Mouse (Mus musculus): Measurements from ENCODE around the gene Ly75. TPM values are rescaled to one million over a fixed set of nuclear protein-coding genes. Genes with fewer than 3 reads are reported as not detected.

Gene Ly75
- polyA plus RNA-seq (2012; rRNA removed) = 0.41 and 0.72 TPM in 2 replicates

- H3K4me3 ChIP-seq (ENCODE audit: insufficient read depth, low read depth, low read length) = peak within 1 kb of the TSS; percentile 51
- H3K27ac ChIP-seq (ENCODE audit: insufficient read depth, low read depth, low read length) = no peak within 1 kb of the TSS
- TF ChIP-seq CTCF (conservative IDR thresholded peaks at IDR 0.05; ENCODE audit: insufficient read depth, insufficient read length, low read depth, low read length) (no peak), POLR2A (IDR thresholded peaks at IDR 0.05; ENCODE audit: low read depth, low read length) (no peak)
- H3K4me1 ChIP-seq (ENCODE audit: control insufficient read depth, insufficient read depth, low read length) = peaks cover 5% of the 10 kb centered on the region; the same call in 1 of the 2 replicates
- peak; percentile 90 for DNase-seq
- H3K27me3 ChIP-seq (replicated peaks; ENCODE audit: control insufficient read depth, insufficient read depth, low read length) = no peaks in the 10 kb centered on the region
- 3% methylated on average over 46 of the region's 46 CpGs for WGBS
- no peaks in the 10 kb centered on the region for H3K36me3 ChIP-seq (ENCODE audit: control insufficient read depth, insufficient read depth, low read length)
Measured at GRCm38 (mm10) chr2:60382858-60383669, at the start of gene Ly75. Gene Ly75, minus strand, starts transcription at chr2:60383303.

GRCm38 (mm10) chr2:60430315-60431021 is 47.4 kb upstream of the Ly75 start:
- H3K4me3 ChIP-seq (ENCODE audit: insufficient read depth, low read depth, low read length) = no peak overlapping the region
- no peaks in the 10 kb centered on the region for H3K36me3 ChIP-seq (ENCODE audit: control insufficient read depth, insufficient read depth, low read length)
- no peak for TF ChIP-seq CTCF (conservative IDR thresholded peaks at IDR 0.05; ENCODE audit: insufficient read depth, insufficient read length, low read depth, low read length)
- no peak for TF ChIP-seq POLR2A (IDR thresholded peaks at IDR 0.05; ENCODE audit: low read depth, low read length)
- no peaks in the 10 kb centered on the region for H3K27me3 ChIP-seq (replicated peaks; ENCODE audit: control insufficient read depth, insufficient read depth, low read length)
- DNase-seq = no peak
- 80% methylated on average over 8 of the region's 8 CpGs for WGBS
- H3K27ac ChIP-seq (ENCODE audit: insufficient read depth, low read depth, low read length) = no peak overlapping the region
- no peaks in the 10 kb centered on the region for H3K4me1 ChIP-seq (ENCODE audit: control insufficient read depth, insufficient read depth, low read length)

GRCm38 (mm10) chr2:60418075-60418474 is 35.0 kb upstream of the Ly75 start:
- H3K36me3 ChIP-seq (ENCODE audit: control insufficient read depth, insufficient read depth, low read length) = no peaks in the 10 kb centered on the region
- peak; percentile 83 for DNase-seq
- H3K4me3 ChIP-seq (ENCODE audit: insufficient read depth, low read depth, low read length) = no peak overlapping the region
- H3K27me3 ChIP-seq (replicated peaks; ENCODE audit: control insufficient read depth, insufficient read depth, low read length) = no peaks in the 10 kb centered on the region
- 9% methylated on average over 6 of the region's 6 CpGs for WGBS
- H3K27ac ChIP-seq (ENCODE audit: insufficient read depth, low read depth, low read length) = no peak overlapping the region
- H3K4me1 ChIP-seq (ENCODE audit: control insufficient read depth, insufficient read depth, low read length) = no peaks in the 10 kb centered on the region
- TF ChIP-seq POLR2A (IDR thresholded peaks at IDR 0.05; ENCODE audit: low read depth, low read length) (no peak), CTCF (conservative IDR thresholded peaks at IDR 0.05; ENCODE audit: insufficient read depth, insufficient read length, low read depth, low read length) (peak; percentile 93)

GRCm38 (mm10) chr2:60414334-60414733 is 31.2 kb upstream of the Ly75 start:
- 43% methylated on average over 8 of the region's 8 CpGs for WGBS
- Histone ChIP-seq H3K36me3 (ENCODE audit: control insufficient read depth, insufficient read depth, low read length) (no peaks in the 10 kb centered on the region), H3K4me1 (ENCODE audit: control insufficient read depth, insufficient read depth, low read length) (no peaks in the 10 kb centered on the region), H3K27ac (ENCODE audit: insufficient read depth, low read depth, low read length) (no peak overlapping the region), H3K4me3 (ENCODE audit: insufficient read depth, low read depth, low read length) (no peak overlapping the region), H3K27me3 (replicated peaks; ENCODE audit: control insufficient read depth, insufficient read depth, low read length) (no peaks in the 10 kb centered on the region)
- no peak for DNase-seq
- TF ChIP-seq POLR2A (IDR thresholded peaks at IDR 0.05; ENCODE audit: low read depth, low read length) (no peak), CTCF (conservative IDR thresholded peaks at IDR 0.05; ENCODE audit: insufficient read depth, insufficient read length, low read depth, low read length) (no peak)

GRCm38 (mm10) chr2:60413006-60413650 is 30.0 kb upstream of the Ly75 start:
- Histone ChIP-seq H3K27ac (ENCODE audit: insufficient read depth, low read depth, low read length) (no peak overlapping the region), H3K4me3 (ENCODE audit: insufficient read depth, low read depth, low read length) (no peak overlapping the region), H3K27me3 (replicated peaks; ENCODE audit: control insufficient read depth, insufficient read depth, low read length) (no peaks in the 10 kb centered on the region), H3K4me1 (ENCODE audit: control insufficient read depth, insufficient read depth, low read length) (no peaks in the 10 kb centered on the region), H3K36me3 (ENCODE audit: control insufficient read depth, insufficient read depth, low read length) (no peaks in the 10 kb centered on the region)
- no peak for DNase-seq
- no peak for TF ChIP-seq CTCF (conservative IDR thresholded peaks at IDR 0.05; ENCODE audit: insufficient read depth, insufficient read length, low read depth, low read length)
- TF ChIP-seq POLR2A (IDR thresholded peaks at IDR 0.05; ENCODE audit: low read depth, low read length) = no peak
- WGBS = 83% methylated on average over 18 of the region's 18 CpGs

GRCm38 (mm10) chr2:60411181-60411580 is 28.1 kb upstream of the Ly75 start:
- WGBS = 85% methylated on average over 7 of the region's 7 CpGs
- H3K36me3 ChIP-seq (ENCODE audit: control insufficient read depth, insufficient read depth, low read length) = no peaks in the 10 kb centered on the region
- TF ChIP-seq POLR2A (IDR thresholded peaks at IDR 0.05; ENCODE audit: low read depth, low read length) = no peak
- H3K4me3 ChIP-seq (ENCODE audit: insufficient read depth, low read depth, low read length) = no peak overlapping the region
- no peak for DNase-seq
- no peaks in the 10 kb centered on the region for H3K4me1 ChIP-seq (ENCODE audit: control insufficient read depth, insufficient read depth, low read length)
- no peak overlapping the region for H3K27ac ChIP-seq (ENCODE audit: insufficient read depth, low read depth, low read length)
- H3K27me3 ChIP-seq (replicated peaks; ENCODE audit: control insufficient read depth, insufficient read depth, low read length) = no peaks in the 10 kb centered on the region

Measured in kidney, adult 2 months (tissue).